Mouse (Mus musculus) heart, postnatal 36 days (tissue): ENCODE data around the gene Clptm1. TPM values are rescaled to one million over a fixed set of nuclear protein-coding genes. Genes with fewer than 3 reads are reported as not detected.
A peak's percentile ranks its signal among the peaks of the same experiment; 100 is the strongest.

Experiments
- DNase-seq, 2 experiments: peaks; one replicate each; pipeline ENCODE4 v3.0.0; 2021 to 2022
- intact Hi-C: fragments of 180-260 bp; cut with DNase I; formaldehyde crosslinking; loops from one replicate; pipeline ENCODE4 v1.15.1; 2025
- total RNA-seq, 2 experiments: library from RNA; stranded (reverse); gene quantifications; 2 replicates each; pipeline ENCODE4 v1.2.3; 2021

Gene Clptm1
- 10 to 100 TPM; 76.4 to 84.1 TPM for total RNA-seq

- intact Hi-C loops = loop anchor here (1.0 kb wide), 1 partner anchor 37 kb away; no protein-coding TSS in a partner anchor
- DNase-seq = peak; percentile 97 to 98
These were observed at the start of gene Clptm1 for GRCm38 (mm10) chr7:19664955-19665841. Gene Clptm1 (minus strand): TSS chr7:19665033.

- intact Hi-C loops = loop anchor here (2.0 kb wide), 1 partner anchor 45 kb away; no protein-coding TSS in a partner anchor
- DNase-seq = no peak
These were observed 48.8 kb upstream of the Clptm1 start for GRCm38 (mm10) chr7:19713598-19713997.

GRCm38 (mm10) chr7:19713196-19713595 lies 48.4 kb upstream of the Clptm1 start:
- intact Hi-C loops = loop anchor here (2.0 kb wide), 1 partner anchor 44 kb away; no protein-coding TSS in a partner anchor
- DNase-seq = no peak

- intact Hi-C loops = loop anchor here (2.0 kb wide), 1 partner anchor 44 kb away; no protein-coding TSS in a partner anchor
These were observed 47.6 kb upstream of the Clptm1 start for GRCm38 (mm10) chr7:19712414-19712813.

GRCm38 (mm10) chr7:19710650-19711049 lies 45.8 kb upstream of the Clptm1 start:
- intact Hi-C loops = no loop called here
- DNase-seq = no peak

More at GRCm38 (mm10) chr7:19712414-19712813, 47.6 kb upstream of the Clptm1 start:
- DNase-seq = no peak

- intact Hi-C loops = loop anchor here (10.0 kb wide), 1 partner anchor 300 kb away; the partner anchor contains the start of genes Ckm and Klc3
- no peak for DNase-seq
These were observed 40.4 kb upstream of the Clptm1 start for GRCm38 (mm10) chr7:19705271-19705670.

- no peak for DNase-seq
- intact Hi-C loops = loop anchor here (5.0 to 10.0 kb wide), 2 partner anchors 38 to 300 kb away; partner anchors contain the start of genes Ckm and Klc3
These were observed 39.6 kb upstream of the Clptm1 start for GRCm38 (mm10) chr7:19704475-19704874.

- intact Hi-C loops = loop anchor here (5.0 to 10.0 kb wide), 2 partner anchors 39 to 298 kb away; partner anchors contain the start of genes Ckm and Klc3
- no peak for DNase-seq
These were observed 38.2 kb upstream of the Clptm1 start for GRCm38 (mm10) chr7:19702859-19703555.

GRCm38 (mm10) chr7:19701069-19701761 lies 36.4 kb upstream of the Clptm1 start:
- DNase-seq = peak; percentile 78 to 83
- intact Hi-C loops = loop anchor here (1.0 to 10.0 kb wide), 3 partner anchors 32 to 296 kb away; partner anchors contain the start of genes Ckm and Klc3

- DNase-seq = no peak
- intact Hi-C loops = loop anchor here (1.0 to 10.0 kb wide), 3 partner anchors 31 to 296 kb away; partner anchors contain the start of genes Ckm and Klc3
These were observed 35.7 kb upstream of the Clptm1 start for GRCm38 (mm10) chr7:19700299-19701068.

GRCm38 (mm10) chr7:19699827-19700148 lies 35.0 kb upstream of the Clptm1 start:
- intact Hi-C loops = loop anchor here (2.0 to 10.0 kb wide), 3 partner anchors 43 to 295 kb away; partner anchors contain the start of genes Ckm and Klc3
- no peak for DNase-seq

GRCm38 (mm10) chr7:19698907-19699826 lies 34.3 kb upstream of the Clptm1 start, which contains the start of gene Apoe:
Gene Apoe (minus strand): TSS chr7:19699188.
- DNase-seq = peak; percentile 63 to 70
- intact Hi-C loops = loop anchor here (2.0 kb wide), 1 partner anchor 74 kb away; no protein-coding TSS in a partner anchor

- DNase-seq = peak in 1 of 2 experiments; percentile 43
- intact Hi-C loops = loop anchor here (2.0 kb wide), 1 partner anchor 73 kb away; no protein-coding TSS in a partner anchor
These were observed 33.4 kb upstream of the Clptm1 start for GRCm38 (mm10) chr7:19697949-19698906.

GRCm38 (mm10) chr7:19696336-19696873 lies 31.6 kb upstream of the Clptm1 start:
- intact Hi-C loops = no loop called here
- no peak for DNase-seq

GRCm38 (mm10) chr7:19695881-19696280 lies 31.0 kb upstream of the Clptm1 start:
- DNase-seq = no peak
- intact Hi-C loops = no loop called here

GRCm38 (mm10) chr7:19695213-19695594 lies 30.4 kb upstream of the Clptm1 start:
- intact Hi-C loops = no loop called here
- DNase-seq = no peak
